Mouse (Mus musculus): Measurements from ENCODE around the gene Trp53tg5. TPM values are rescaled to one million over a fixed set of nuclear protein-coding genes. Genes with fewer than 3 reads are reported as not detected.

The Trp53tg5 gene
- 0.19 TPM in 1 of 2 replicates, not detected in the other for polyA plus RNA-seq (2016; fragmentation: Nextera tagmentation; extraction: Ambion mirVana)

GRCm38 (mm10) chr2:164473624-164474023, at the start of gene Trp53tg5:
Gene Trp53tg5 (minus strand): TSS chr2:164473724.
- no peaks in the 10 kb centered on the region for H3K4me1 ChIP-seq
- no peaks in the 10 kb centered on the region for H3K9me3 ChIP-seq
- no peak within 1 kb of the TSS for H3K4me2 ChIP-seq (replicated peaks)
- no peaks in the 10 kb centered on the region for H3K27me3 ChIP-seq
- H3K27ac ChIP-seq (replicated peaks): no peak within 1 kb of the TSS
- no peak within 1 kb of the TSS for H3K4me3 ChIP-seq
- peaks cover 25% of the 10 kb centered on the region; the same call in 1 of the 2 replicates for H3K36me3 ChIP-seq
- no peak within 1 kb of the TSS for H3K9ac ChIP-seq (replicated peaks)
- no peak for ATAC-seq (ENCODE audit: low FRiP score, low read depth)
- WGBS: 89% methylated on average over 6 of the region's 6 CpGs

- peaks cover 10% of the 10 kb centered on the region; the same call in 1 of the 2 replicates for H3K9me3 ChIP-seq
- H3K4me1 ChIP-seq: 0 out of 2 replicates have a peak, but pooled peaks cover 6% of the 10 kb centered on the region
- peaks cover 10% of the 10 kb centered on the region; the same call in 1 of the 2 replicates for H3K27me3 ChIP-seq
- no peaks in the 10 kb centered on the region for H3K36me3 ChIP-seq
- no peak overlapping the region for H3K4me3 ChIP-seq
- H3K27ac ChIP-seq (replicated peaks): no peak overlapping the region
- 22% methylated on average over 8 of the region's 8 CpGs for WGBS
- no peak for ATAC-seq (ENCODE audit: low FRiP score, low read depth)
- H3K9ac ChIP-seq (replicated peaks): no peak overlapping the region
- H3K4me2 ChIP-seq (replicated peaks): no peak overlapping the region
These were observed 48.8 kb upstream of the Trp53tg5 start for GRCm38 (mm10) chr2:164522280-164522679.

- Histone ChIP-seq H3K4me3 (no peak overlapping the region), H3K4me1 (0 out of 2 replicates have a peak, but pooled peaks cover 6% of the 10 kb centered on the region), H3K9me3 (peaks cover 7% of the 10 kb centered on the region; the same call in 1 of the 2 replicates), H3K4me2 (replicated peaks) (no peak overlapping the region), H3K9ac (replicated peaks) (no peak overlapping the region), H3K36me3 (no peaks in the 10 kb centered on the region), H3K27me3 (peaks cover 10% of the 10 kb centered on the region; the same call in 1 of the 2 replicates), H3K27ac (replicated peaks) (no peak overlapping the region)
- ATAC-seq (ENCODE audit: low FRiP score, low read depth): no peak
- WGBS: 20% methylated on average over 11 of the region's 11 CpGs
These were observed 48.3 kb upstream of the Trp53tg5 start for GRCm38 (mm10) chr2:164521841-164522240.

- Histone ChIP-seq H3K4me1 (0 out of 2 replicates have a peak, but pooled peaks cover 6% of the 10 kb centered on the region), H3K4me2 (replicated peaks) (no peak overlapping the region), H3K9ac (replicated peaks) (no peak overlapping the region), H3K27me3 (peaks cover 10% of the 10 kb centered on the region; the same call in 1 of the 2 replicates), H3K27ac (replicated peaks) (no peak overlapping the region), H3K9me3 (no peaks in the 10 kb centered on the region), H3K4me3 (no peak overlapping the region), H3K36me3 (no peaks in the 10 kb centered on the region)
- ATAC-seq (ENCODE audit: low FRiP score, low read depth): no peak
- 13% methylated on average over 3 of the region's 3 CpGs for WGBS
These were observed 47.3 kb upstream of the Trp53tg5 start for GRCm38 (mm10) chr2:164520782-164521181.

GRCm38 (mm10) chr2:164519171-164519526, 45.6 kb upstream of the Trp53tg5 start:
- H3K4me3 ChIP-seq: no peak overlapping the region
- WGBS: 83% methylated on average over 6 of the region's 6 CpGs
- no peaks in the 10 kb centered on the region for H3K9me3 ChIP-seq
- H3K27ac ChIP-seq (replicated peaks): no peak overlapping the region
- H3K36me3 ChIP-seq: no peaks in the 10 kb centered on the region
- peaks cover 10% of the 10 kb centered on the region; the same call in 1 of the 2 replicates for H3K27me3 ChIP-seq
- no peak for ATAC-seq (ENCODE audit: low FRiP score, low read depth)
- 0 out of 2 replicates have a peak, but pooled peaks cover 6% of the 10 kb centered on the region for H3K4me1 ChIP-seq
- H3K4me2 ChIP-seq (replicated peaks): no peak overlapping the region
- no peak overlapping the region for H3K9ac ChIP-seq (replicated peaks)

- H3K36me3 ChIP-seq: no peaks in the 10 kb centered on the region
- no peaks in the 10 kb centered on the region for H3K9me3 ChIP-seq
- ATAC-seq (ENCODE audit: low FRiP score, low read depth): no peak
- WGBS: 72% methylated on average over 11 of the region's 11 CpGs
- no peak overlapping the region for H3K4me2 ChIP-seq (replicated peaks)
- 0 out of 2 replicates have a peak, but pooled peaks cover 6% of the 10 kb centered on the region for H3K4me1 ChIP-seq
- no peak overlapping the region for H3K4me3 ChIP-seq
- H3K9ac ChIP-seq (replicated peaks): no peak overlapping the region
- peaks cover 10% of the 10 kb centered on the region; the same call in 1 of the 2 replicates for H3K27me3 ChIP-seq
- no peak overlapping the region for H3K27ac ChIP-seq (replicated peaks)
These were observed 45.0 kb upstream of the Trp53tg5 start for GRCm38 (mm10) chr2:164518266-164519170.

- H3K36me3 ChIP-seq: no peaks in the 10 kb centered on the region
- 0 out of 2 replicates have a peak, but pooled peaks cover 6% of the 10 kb centered on the region for H3K4me1 ChIP-seq
- no peak for ATAC-seq (ENCODE audit: low FRiP score, low read depth)
- no peak overlapping the region for H3K4me3 ChIP-seq
- no peaks in the 10 kb centered on the region for H3K9me3 ChIP-seq
- H3K27me3 ChIP-seq: peaks cover 10% of the 10 kb centered on the region; the same call in 1 of the 2 replicates
- no peak overlapping the region for H3K9ac ChIP-seq (replicated peaks)
- WGBS: 27% methylated on average over 10 of the region's 10 CpGs
- no peak overlapping the region for H3K27ac ChIP-seq (replicated peaks)
- H3K4me2 ChIP-seq (replicated peaks): no peak overlapping the region
These were observed 44.1 kb upstream of the Trp53tg5 start for GRCm38 (mm10) chr2:164517485-164518221.

- H3K9ac ChIP-seq (replicated peaks): no peak overlapping the region
- 0 out of 2 replicates have a peak, but pooled peaks cover 2% of the 10 kb centered on the region for H3K4me1 ChIP-seq
- ATAC-seq (ENCODE audit: low FRiP score, low read depth): no peak
- H3K9me3 ChIP-seq: no peaks in the 10 kb centered on the region
- no peaks in the 10 kb centered on the region for H3K36me3 ChIP-seq
- 87% methylated on average over 11 of the region's 11 CpGs for WGBS
- no peak overlapping the region for H3K4me3 ChIP-seq
- H3K27ac ChIP-seq (replicated peaks): no peak overlapping the region
- H3K4me2 ChIP-seq (replicated peaks): no peak overlapping the region
- 0 out of 2 replicates have a peak, but pooled peaks cover 6% of the 10 kb centered on the region for H3K27me3 ChIP-seq
These were observed 43.1 kb upstream of the Trp53tg5 start for GRCm38 (mm10) chr2:164516592-164516991.

GRCm38 (mm10) chr2:164515897-164516296, 42.4 kb upstream of the Trp53tg5 start:
- no peaks in the 10 kb centered on the region for H3K9me3 ChIP-seq
- H3K4me3 ChIP-seq: no peak overlapping the region
- no peak overlapping the region for H3K27ac ChIP-seq (replicated peaks)
- H3K36me3 ChIP-seq: no peaks in the 10 kb centered on the region
- no peak for ATAC-seq (ENCODE audit: low FRiP score, low read depth)
- WGBS: 84% methylated on average over 9 of the region's 9 CpGs
- H3K27me3 ChIP-seq: 0 out of 2 replicates have a peak, but pooled peaks cover 2% of the 10 kb centered on the region
- no peak overlapping the region for H3K4me2 ChIP-seq (replicated peaks)
- H3K4me1 ChIP-seq: no peaks in the 10 kb centered on the region
- H3K9ac ChIP-seq (replicated peaks): no peak overlapping the region

GRCm38 (mm10) chr2:164514916-164515315, 41.4 kb upstream of the Trp53tg5 start:
- no peaks in the 10 kb centered on the region for H3K36me3 ChIP-seq
- H3K27me3 ChIP-seq: no peaks in the 10 kb centered on the region
- no peaks in the 10 kb centered on the region for H3K9me3 ChIP-seq
- no peak overlapping the region for H3K4me3 ChIP-seq
- ATAC-seq (ENCODE audit: low FRiP score, low read depth): no peak
- H3K27ac ChIP-seq (replicated peaks): no peak overlapping the region
- H3K4me2 ChIP-seq (replicated peaks): no peak overlapping the region
- no peak overlapping the region for H3K9ac ChIP-seq (replicated peaks)
- 83% methylated on average over 3 of the region's 3 CpGs for WGBS
- H3K4me1 ChIP-seq: no peaks in the 10 kb centered on the region

- Histone ChIP-seq H3K4me3 (no peak overlapping the region), H3K27ac (replicated peaks) (no peak overlapping the region), H3K9ac (replicated peaks) (no peak overlapping the region), H3K27me3 (no peaks in the 10 kb centered on the region), H3K4me1 (no peaks in the 10 kb centered on the region), H3K4me2 (replicated peaks) (no peak overlapping the region), H3K9me3 (no peaks in the 10 kb centered on the region), H3K36me3 (no peaks in the 10 kb centered on the region; the same call in 1 of the 2 replicates)
- WGBS: 80% methylated on average over 8 of the region's 8 CpGs
- no peak for ATAC-seq (ENCODE audit: low FRiP score, low read depth)
These were observed 39.9 kb upstream of the Trp53tg5 start for GRCm38 (mm10) chr2:164513389-164513788.
